ENCODE assay signal across 15 mouse cellular contexts in genomic region chr1:37504716-37505347, GRCm38 (mm10). TPM values are rescaled to one million over a fixed set of nuclear protein-coding genes. Genes with fewer than 3 reads are reported as not detected.
DNase-seq lines count a peak whose midpoint lies in the region; ATAC-seq and TF ChIP-seq lines count a peak whose summit lies in the region.
"Had no signal": no experiment of that assay in that cellular context is flagged by ENCODE, and none has a peak within 500 bp of the region (broad histone marks: within the 10 kb centered on the region; RNA-seq: fewer than 3 reads in every experiment).

No protein-coding gene starts in this region.

- no peaks in the 10 kb centered on the region for H3K27me3 ChIP-seq in lung, embryonic 15.5 days
- no peaks in the 10 kb centered on the region for H3K27me3 ChIP-seq in small intestine, adult 2 months (ENCODE audit: control insufficient read depth, insufficient read depth, low read length)
- peaks cover 34% of the 10 kb centered on the region for H3K27me3 ChIP-seq in midbrain, embryonic 13.5 days
- H3K27me3 ChIP-seq: CH12.LX; embryonic facial prominence, embryonic 13.5 days; forebrain, embryonic 13.5 days had no signal

- peak overlapping the region; percentile 55 for H3K27ac ChIP-seq in lung, embryonic 15.5 days
- peak overlapping the region; percentile 88 for H3K27ac ChIP-seq in small intestine, adult 2 months (ENCODE audit: insufficient read depth, low read depth, low read length)
- no peak overlapping the region for H3K27ac ChIP-seq in midbrain, embryonic 13.5 days
- H3K27ac ChIP-seq: embryonic facial prominence, embryonic 13.5 days; forebrain, embryonic 13.5 days; macrophage had no signal

- no peak for TF ChIP-seq POLR2A in lung, adult 2 months (IDR thresholded peaks at IDR 0.05; ENCODE audit: borderline replicate concordance, extremely low read depth, low read depth, low read length)
- no peak for TF ChIP-seq POLR2A in small intestine, adult 2 months (IDR thresholded peaks at IDR 0.05; ENCODE audit: low read depth, low read length)

- H3K4me1 ChIP-seq in lung, embryonic 15.5 days: peaks cover 24% of the 10 kb centered on the region
- H3K4me1 ChIP-seq in lung, adult 2 months (ENCODE audit: control insufficient read depth, insufficient read depth, low read length): no peaks in the 10 kb centered on the region
- H3K4me1 ChIP-seq in small intestine, adult 2 months (ENCODE audit: control insufficient read depth, insufficient read depth, insufficient read length, low read length): peaks cover 45% of the 10 kb centered on the region; the same call in 1 of the 2 replicates
- no peaks in the 10 kb centered on the region for H3K4me1 ChIP-seq in midbrain, embryonic 13.5 days (replicated peaks)
- H3K4me1 ChIP-seq: forebrain, embryonic 13.5 days had no signal

- no peak for TF ChIP-seq CTCF in lung, adult 2 months (IDR thresholded peaks at IDR 0.05; ENCODE audit: insufficient read depth, low read length)
- no peak for TF ChIP-seq CTCF in small intestine, adult 2 months (IDR thresholded peaks at IDR 0.05; ENCODE audit: extremely low read depth, insufficient read length, insufficient replicate concordance, low read depth, low read length)

- peak; percentile 50; the same call in 1 of the 2 replicates for ATAC-seq in lung, embryonic 15.5 days (ENCODE audit: borderline replicate concordance, extremely low read depth, low FRiP score, low TSS enrichment)
- ATAC-seq in midbrain, embryonic 13.5 days: no peak
- ATAC-seq: forebrain, embryonic 13.5 days; hindbrain, embryonic 16.5 days had no signal

- DNase-seq in lung, adult 2 months: no peak
- peak; percentile 23 for DNase-seq in heart, postnatal 4 days
- DNase-seq in kidney, postnatal 14 days: peak; percentile 72
- no peak for DNase-seq in spleen, postnatal 10 days (ENCODE audit: low spot score in 2 of 2)
- DNase-seq in right cerebral cortex, adult 2 months (ENCODE audit: low spot score in 2 of 2): no peak
- DNase-seq: cerebellum, adult 8-10 months; gastrocnemius, postnatal 25 days had no signal

- no peak overlapping the region for H3K4me2 ChIP-seq in lung, embryonic 15.5 days
- no peak overlapping the region for H3K4me2 ChIP-seq in midbrain, embryonic 13.5 days (replicated peaks)
- H3K4me2 ChIP-seq: embryonic facial prominence, embryonic 13.5 days; forebrain, embryonic 13.5 days had no signal

- 51% methylated on average over 10 of the region's 10 CpGs for WGBS in lung, embryonic 15.5 days
- WGBS in lung, adult 2 months: 52% methylated on average over 10 of the region's 10 CpGs
- 24% methylated on average over 10 of the region's 10 CpGs for WGBS in small intestine, adult 2 months
- 85% methylated on average over 10 of the region's 10 CpGs for WGBS in midbrain, embryonic 13.5 days

- no peaks in the 10 kb centered on the region for H3K36me3 ChIP-seq in lung, embryonic 15.5 days
- H3K36me3 ChIP-seq in small intestine, adult 2 months (ENCODE audit: control insufficient read depth, insufficient read depth, low read length): peaks cover 18% of the 10 kb centered on the region
- no peaks in the 10 kb centered on the region for H3K36me3 ChIP-seq in midbrain, embryonic 13.5 days
- H3K36me3 ChIP-seq: embryonic facial prominence, embryonic 13.5 days had no signal

- no peak overlapping the region for H3K4me3 ChIP-seq in lung, embryonic 15.5 days
- no peak overlapping the region for H3K4me3 ChIP-seq in lung, adult 2 months (replicated peaks; ENCODE audit: extremely low read depth, low read depth, low read length)
- H3K4me3 ChIP-seq in small intestine, adult 2 months (ENCODE audit: low read depth, low read length): no peak overlapping the region
- no peak overlapping the region for H3K4me3 ChIP-seq in midbrain, embryonic 13.5 days (replicated peaks)
- H3K4me3 ChIP-seq: embryonic facial prominence, embryonic 13.5 days; forebrain, embryonic 13.5 days had no signal

- H3K9ac ChIP-seq in lung, embryonic 15.5 days: no peak overlapping the region
- no peak overlapping the region for H3K9ac ChIP-seq in midbrain, embryonic 13.5 days (replicated peaks)
- H3K9ac ChIP-seq: embryonic facial prominence, embryonic 13.5 days; forebrain, embryonic 13.5 days had no signal

- H3K9me3 ChIP-seq in lung, embryonic 15.5 days: no peaks in the 10 kb centered on the region
- H3K9me3 ChIP-seq in midbrain, embryonic 13.5 days: no peaks in the 10 kb centered on the region; the same call in none of the 2 replicates
- H3K9me3 ChIP-seq: forebrain, embryonic 13.5 days had no signal

RNA-seq across cellular contexts. Expression of gene Mgat4a, which starts 36.0 kb away (rescaled TPM):
- polyA plus RNA-seq in lung, embryonic 15.5 days (2015; fragmentation: Nextera tagmentation; extraction: Ambion mirVana): 5.7 and 6.3 TPM in 2 replicates
- polyA plus RNA-seq in lung, adult 2 months (2012; rRNA removed): 3.0 and 4.2 TPM in 2 replicates
- total RNA-seq in heart, postnatal 4 days (2021): 10 to 100 TPM; 15.1 to 15.5 TPM
- polyA plus RNA-seq in small intestine, adult 2 months (2012; rRNA removed): 21.6 and 53.3 TPM in 2 replicates
- 5.4 and 7.2 TPM in 2 replicates for polyA plus RNA-seq in midbrain, embryonic 13.5 days (2015; fragmentation: Nextera tagmentation; extraction: Ambion mirVana)

Comparison
In these comparisons a context has a peak if more than half of its experiments do, and no peak if none do; other contexts are left out.
1. DNase-seq: peak in heart, postnatal 4 days (single experiment) and kidney, postnatal 14 days (single experiment); none in lung, adult 2 months (single experiment), spleen, postnatal 10 days (0 of 2) and right cerebral cortex, adult 2 months (0 of 2).